17 mouse cellular contexts compared by ENCODE assay signal in genomic region chr1:176289396-176289795, GRCm38 (mm10). TPM values are rescaled to one million over a fixed set of nuclear protein-coding genes. Genes with fewer than 3 reads are reported as not detected.
"Had no signal": no experiment of that assay in that cellular context is flagged by ENCODE, and none has a peak within 500 bp of the region (broad histone marks: within the 10 kb centered on the region; RNA-seq: fewer than 3 reads in every experiment).

No protein-coding gene starts in this region.

- H3K4me3 ChIP-seq: limb, embryonic 13.5 days; midbrain, embryonic 10.5 days; myocyte; neural tube, embryonic 15.5 days had no signal

- H3K36me3 ChIP-seq: limb, embryonic 13.5 days; midbrain, embryonic 10.5 days; neural tube, embryonic 15.5 days had no signal

- H3K27ac ChIP-seq: hindbrain, postnatal 0 days; limb, embryonic 13.5 days; liver, embryonic 14.5 days; midbrain, embryonic 10.5 days; neural tube, embryonic 15.5 days had no signal

- ATAC-seq: hindbrain, postnatal 0 days; lung, postnatal 0 days had no signal

- H3K9ac ChIP-seq: limb, embryonic 13.5 days; liver, embryonic 14.5 days; neural tube, embryonic 15.5 days had no signal

- DNase-seq: left cerebral cortex, postnatal 4 days; lung, adult 18-20 months; lung, postnatal 36 days; midbrain, embryonic 14.5 days; right cerebral cortex, adult 18-20 months; right cerebral cortex, postnatal 25 days; thymus, adult 2 months; thymus, postnatal 25 days had no signal

- H3K9me3 ChIP-seq: limb, embryonic 13.5 days; midbrain, embryonic 10.5 days; neural tube, embryonic 15.5 days had no signal

- H3K4me2 ChIP-seq: limb, embryonic 13.5 days; neural tube, embryonic 15.5 days had no signal

- H3K4me1 ChIP-seq: limb, embryonic 13.5 days; midbrain, embryonic 10.5 days; neural tube, embryonic 15.5 days had no signal

- H3K27me3 ChIP-seq: limb, embryonic 13.5 days; neural tube, embryonic 15.5 days had no signal

RNA-seq across cellular contexts. Expression of gene Pld5, which starts 14.3 kb away (rescaled TPM):
- polyA plus RNA-seq: liver, adult 2 months; myocyte; testis, adult 2 months had no signal
